In the genomic region with DNA sequence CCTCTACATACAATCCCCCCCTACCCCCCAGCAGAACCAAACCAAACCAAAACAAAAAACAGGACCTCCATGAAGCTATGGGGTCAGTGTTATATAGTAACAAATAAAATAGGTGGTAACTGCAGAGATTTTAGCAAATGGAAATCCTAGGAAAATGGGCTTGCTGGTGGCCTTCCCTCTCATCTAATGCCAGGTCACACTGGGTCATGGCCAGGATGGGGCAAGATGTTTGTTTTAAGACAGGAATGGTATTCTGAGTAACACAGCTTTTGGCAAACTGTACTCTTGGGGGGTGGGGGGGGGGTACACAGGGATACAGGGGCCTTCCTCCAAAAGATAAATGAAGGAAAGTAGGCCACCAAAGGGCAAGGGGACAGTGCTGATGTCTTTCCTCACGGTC, we compare ENCODE assay signal across 9 mouse cellular contexts.
"Had no signal": no experiment of that assay in that cellular context is flagged by ENCODE, and none has a peak within 500 bp of the region (broad histone marks: within the 10 kb centered on the region; RNA-seq: fewer than 3 reads in every experiment).

No protein-coding gene starts in this region.

- H3K4me2 ChIP-seq: limb, embryonic 12.5 days; liver, embryonic 13.5 days; neural tube, embryonic 12.5 days had no signal

- DNase-seq: kidney, adult 8-10 months; kidney, postnatal 25 days; liver; liver, embryonic 13.5 days; lung, adult 18-20 months; thymus, postnatal 14 days had no signal

- H3K27me3 ChIP-seq: limb, embryonic 12.5 days; liver, embryonic 13.5 days; neural tube, embryonic 12.5 days had no signal

- H3K27ac ChIP-seq: liver, embryonic 13.5 days; neural tube, embryonic 12.5 days; stomach, postnatal 0 days had no signal

- H3K9ac ChIP-seq: limb, embryonic 12.5 days; liver, embryonic 13.5 days; neural tube, embryonic 12.5 days had no signal

- H3K4me3 ChIP-seq: limb, embryonic 12.5 days; liver, embryonic 13.5 days; neural tube, embryonic 12.5 days had no signal

- H3K9me3 ChIP-seq: limb, embryonic 12.5 days; liver, embryonic 13.5 days; neural tube, embryonic 12.5 days had no signal
